Mouse (Mus musculus) testis, postnatal 14 days (tissue): ENCODE measurements at regions not wholly inside any gene's neighbourhood (a gene's known extent, or its start where the extent isn't known, plus 50 kb on each side); places are given as distances from the start of the nearest gene placed in this dataset.

Experiments
- DNase-seq: peaks from one replicate; pipeline ENCODE4 v3.0.0; 2021; ENCODE audit warnings: low spot score

DNA sequence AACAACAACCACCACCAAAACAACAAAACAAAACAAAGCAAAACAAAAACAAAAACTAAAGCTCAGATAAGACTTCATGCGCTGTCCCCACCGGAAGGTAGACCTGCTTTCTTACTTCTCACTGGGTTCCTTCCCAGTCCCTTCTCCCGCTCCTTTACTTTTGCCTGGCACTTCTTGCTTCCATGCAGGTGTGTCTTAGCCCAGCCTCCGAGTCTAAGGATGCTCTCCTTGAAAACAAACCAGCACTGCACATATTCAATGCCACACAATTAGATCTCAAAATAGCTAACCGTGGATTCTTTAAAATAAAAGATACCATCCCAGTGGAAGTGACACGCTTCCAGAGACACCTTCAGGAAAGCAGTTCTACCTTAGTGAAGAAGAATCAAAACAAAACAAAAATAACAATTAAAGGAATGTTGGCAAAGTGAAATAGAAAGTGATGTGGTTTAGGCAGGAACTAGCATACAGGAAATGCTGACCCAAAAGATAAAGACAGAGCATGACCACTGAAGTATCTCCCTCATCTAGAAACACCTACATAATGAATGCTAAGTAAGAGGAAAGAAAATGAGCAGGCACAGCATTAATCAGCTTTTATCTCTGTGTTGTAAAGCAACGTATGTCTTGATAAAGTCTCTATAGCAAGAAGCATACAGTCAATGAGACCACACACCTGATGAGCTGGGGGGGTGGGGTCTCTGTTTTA lies 358.5 kb upstream of the Id2 start:
- no peak for DNase-seq

GRCm38 (mm10) chr12:25453356-25453755 lies 356.4 kb upstream of the Id2 start:
- DNase-seq = no peak

DNA sequence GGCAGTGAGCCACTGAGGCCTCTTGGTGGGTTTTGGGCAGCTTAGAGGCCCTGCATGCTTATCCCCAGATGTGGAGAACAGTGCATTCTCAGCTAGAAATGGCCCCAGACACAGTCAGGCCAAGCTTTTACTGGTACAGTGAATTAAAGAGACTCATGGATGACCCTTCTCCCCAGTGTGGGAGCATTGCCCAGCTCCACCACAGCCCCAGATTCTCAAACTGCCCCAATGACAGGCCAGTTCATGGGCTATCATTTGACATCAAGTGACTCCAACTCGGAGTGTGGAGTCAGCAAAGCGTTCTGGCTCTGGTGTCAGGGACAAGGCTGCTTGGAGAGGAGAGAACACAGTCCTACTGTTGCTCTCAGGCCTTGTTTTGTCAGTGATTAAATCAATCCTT lies 354.2 kb upstream of the Id2 start:
- no peak for DNase-seq

DNA sequence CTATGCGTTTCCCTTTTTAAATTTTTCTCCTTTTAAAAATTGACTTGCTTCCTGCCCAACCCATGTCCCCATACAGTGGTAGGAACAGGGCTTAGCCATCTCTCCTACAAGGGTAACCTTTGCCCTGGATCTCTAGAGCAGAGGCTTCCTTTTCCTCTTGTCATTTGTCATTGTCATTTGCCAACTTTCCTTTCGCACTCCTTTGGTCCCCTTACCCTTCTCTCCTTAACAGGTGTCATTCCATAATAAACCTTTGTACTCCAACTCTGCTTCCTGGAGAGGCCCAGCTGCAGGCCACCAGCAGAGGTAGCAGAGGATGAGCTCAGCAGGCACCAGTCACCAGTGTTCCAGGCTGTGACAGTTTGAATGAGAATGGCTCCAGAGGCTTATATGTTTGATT lies 347.4 kb upstream of the Id2 start:
- DNase-seq = no peak

- no peak for DNase-seq
Observed at GRCm38 (mm10) chr12:25439029-25439551, 342.1 kb upstream of the Id2 start.

- DNase-seq = peak; percentile 76
Observed at GRCm38 (mm10) chr12:25438217-25439028, 341.5 kb upstream of the Id2 start.

DNA sequence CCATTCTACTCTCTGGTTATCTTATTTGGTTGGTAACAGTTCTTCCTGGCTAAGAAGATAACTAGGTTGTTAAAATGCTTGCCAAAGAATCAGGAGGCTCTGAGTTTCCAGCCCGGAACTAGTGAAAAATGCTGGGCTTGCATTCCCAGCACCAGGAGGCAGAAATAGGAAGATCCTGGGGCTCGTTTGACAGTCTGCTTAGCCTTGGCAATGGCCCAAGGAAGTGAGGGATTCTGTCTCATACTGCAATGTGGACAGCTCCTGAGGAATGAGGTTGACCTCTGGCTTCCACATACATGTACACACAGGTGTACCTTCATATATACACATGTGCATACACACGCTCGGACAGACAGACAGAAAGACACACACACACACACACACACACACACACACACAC lies 340.6 kb upstream of the Id2 start:
- no peak for DNase-seq

GRCm38 (mm10) chr12:25436220-25436911 lies 339.4 kb upstream of the Id2 start:
- no peak for DNase-seq

- DNase-seq = no peak
Observed at GRCm38 (mm10) chr12:25432796-25433195, 335.9 kb upstream of the Id2 start.

DNA sequence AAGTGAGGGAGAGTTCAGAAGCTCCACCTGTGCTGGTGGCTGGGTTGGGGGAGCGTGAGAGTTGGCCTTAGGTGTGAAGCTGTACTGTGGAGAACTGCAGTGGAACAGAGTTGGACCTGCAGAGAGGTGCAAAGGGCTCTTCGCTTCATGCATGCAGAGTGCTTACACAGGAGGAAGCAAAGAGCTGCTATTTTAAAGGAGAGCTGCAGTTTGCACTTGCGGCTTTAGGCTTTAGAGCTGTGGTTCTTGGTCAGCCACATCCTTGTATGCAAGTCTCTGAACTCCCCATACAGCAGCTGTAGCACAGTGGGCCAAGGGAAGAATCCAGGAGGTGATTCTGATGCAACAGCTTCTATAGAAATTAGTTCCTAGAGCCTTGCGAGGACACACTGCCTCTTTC lies 334.0 kb upstream of the Id2 start:
- DNase-seq = no peak

GRCm38 (mm10) chr12:25427911-25428642 lies 331.1 kb upstream of the Id2 start:
- DNase-seq = no peak

GRCm38 (mm10) chr12:25417336-25417735 lies 320.4 kb upstream of the Id2 start:
- no peak for DNase-seq

GRCm38 (mm10) chr12:25416571-25416970 lies 319.6 kb upstream of the Id2 start:
- no peak for DNase-seq

GRCm38 (mm10) chr12:25415641-25416040 lies 318.7 kb upstream of the Id2 start:
- no peak for DNase-seq

- DNase-seq = no peak
Observed at GRCm38 (mm10) chr12:25415232-25415631, 318.3 kb upstream of the Id2 start.

DNA sequence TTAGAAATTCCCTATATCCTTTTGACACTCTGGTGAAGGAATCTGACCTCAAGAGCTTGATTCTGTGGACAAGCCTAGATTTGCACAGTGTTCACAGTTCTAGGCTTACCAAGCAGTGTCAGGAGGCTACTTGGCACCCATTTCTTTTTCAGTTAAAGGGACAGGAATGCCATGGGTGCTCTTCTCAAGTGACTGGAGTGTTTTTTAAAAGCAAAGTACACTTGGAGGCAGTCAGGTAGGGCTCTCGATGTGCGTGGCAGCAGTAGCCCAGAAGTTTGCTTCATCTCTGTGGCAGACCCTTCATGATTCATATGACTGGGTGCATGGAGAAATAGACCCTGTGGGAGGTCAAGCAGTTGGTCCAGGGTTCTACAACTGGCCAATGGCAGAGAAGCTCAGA lies 310.4 kb upstream of the Id2 start:
- DNase-seq = no peak

- DNase-seq = no peak
Observed at GRCm38 (mm10) chr12:25400326-25400725, 303.4 kb upstream of the Id2 start.

GRCm38 (mm10) chr12:25398726-25399125 lies 301.8 kb upstream of the Id2 start:
- DNase-seq = no peak

GRCm38 (mm10) chr12:25394326-25394725 lies 297.4 kb upstream of the Id2 start:
- DNase-seq = no peak

GRCm38 (mm10) chr12:25393501-25393900 lies 296.6 kb upstream of the Id2 start:
- DNase-seq = no peak

- DNase-seq = no peak
Observed at GRCm38 (mm10) chr12:25389202-25389601, 292.3 kb upstream of the Id2 start.

- no peak for DNase-seq
Observed at GRCm38 (mm10) chr12:25387791-25388280, 290.9 kb upstream of the Id2 start.
